Mouse (Mus musculus) midbrain, embryonic 16.5 days (tissue): Measurements from ENCODE around the gene Serpine3. TPM values are rescaled to one million over a fixed set of nuclear protein-coding genes. Genes with fewer than 3 reads are reported as not detected.

Source experiments
- ATAC-seq: fragments of 200-750 bp; cut with Nextera tagmentation; 2 replicates; pipeline ENCODE4 v1.8.0; 2017; ENCODE audit warnings: moderate TSS enrichment
- H3K27ac ChIP-seq: fragments of 300-500 bp; sonication (generic); 2 replicates; pipeline ENCODE4 v1.5.1; 2014; ENCODE audit warnings: mild to moderate bottlenecking, low read length, mixed read lengths
- H3K27me3 ChIP-seq: fragments of 300-500 bp; sonication (generic); 2 replicates; pipeline ENCODE4 v1.6.1; 2014; ENCODE audit warnings: low read depth, low read length, mixed read lengths; ENCODE audit not compliant: control insufficient read depth, insufficient read depth
- H3K36me3 ChIP-seq: fragments of 300-500 bp; sonication (generic); 2 replicates; pipeline ENCODE4 v1.6.1; 2014; ENCODE audit warnings: mild to moderate bottlenecking, low read length, moderate library complexity, mixed read lengths; ENCODE audit not compliant: control insufficient read depth, insufficient read depth
- H3K4me1 ChIP-seq: fragments of 300-500 bp; sonication (generic); 2 replicates; pipeline ENCODE4 v1.6.1; 2014; ENCODE audit warnings: mild to moderate bottlenecking, low read length, mixed read lengths; ENCODE audit not compliant: control insufficient read depth, insufficient read depth
- H3K4me2 ChIP-seq: fragments of 300-500 bp; sonication (generic); 2 replicates; pipeline ENCODE4 v1.6.1; 2014; ENCODE audit warnings: mild to moderate bottlenecking, low read length, mixed read lengths
- H3K4me3 ChIP-seq: fragments of 300-500 bp; sonication (generic); 2 replicates; pipeline ENCODE4 v1.5.1; 2014; ENCODE audit warnings: low read depth, mild to moderate bottlenecking, low read length, moderate library complexity, mixed read lengths
- H3K9ac ChIP-seq: fragments of 300-500 bp; sonication (generic); 2 replicates; pipeline ENCODE4 v1.6.1; 2014; ENCODE audit warnings: low read depth, low read length, mixed read lengths
- H3K9me3 ChIP-seq: fragments of 300-500 bp; sonication (generic); replicated peaks from 2 replicates; pipeline ENCODE4 v1.6.1; 2014; ENCODE audit warnings: mild to moderate bottlenecking, low read length, mixed read lengths; ENCODE audit not compliant: control insufficient read depth, poor library complexity, severe bottlenecking
- WGBS: fragments of 180-500 bp; shearing (Covaris S2); extraction: QIAGEN DNeasy Blood & Tissue Kit; methylation state at CpG from one replicate; pipeline ENCODE4 v1.1.7; 2014; 5-methylcytosine and 5-hydroxymethylcytosine counted together
- polyA plus RNA-seq: library from polyadenylated mRNA; unstranded; fragments of >200 nt; fragmentation: Nextera tagmentation; extraction: Ambion mirVana; gene quantifications from 2 replicates; pipeline ENCODE4 v1.2.1, GENCODE M21; 2015

The Serpine3 gene
- polyA plus RNA-seq, 1 experiment from 2014 or later = not detected

DNA sequence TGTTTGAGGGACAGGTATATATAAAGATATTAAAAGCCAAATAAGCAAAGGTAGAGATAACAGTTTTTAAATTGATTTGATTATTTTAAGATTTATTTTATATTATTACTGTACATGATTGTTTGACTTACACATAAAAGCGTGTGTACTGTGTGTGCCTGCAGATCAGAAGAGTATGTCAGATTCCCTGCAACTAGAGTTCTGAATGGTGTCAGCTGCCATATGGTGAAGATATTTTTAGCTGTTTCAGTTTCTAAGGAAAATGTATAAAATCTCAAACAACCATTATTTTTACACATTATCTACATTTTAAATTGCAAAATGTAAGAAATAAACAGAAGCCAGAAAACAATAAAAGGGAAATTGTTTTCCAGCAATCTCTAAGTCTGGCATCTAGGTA lies 58.2 kb downstream of the Serpine3 start:
- Histone ChIP-seq H3K27ac (no peak overlapping the region), H3K9me3 (no peaks in the 10 kb centered on the region), H3K4me3 (no peak overlapping the region), H3K9ac (no peak overlapping the region), H3K4me1 (no peaks in the 10 kb centered on the region), H3K4me2 (no peak overlapping the region), H3K27me3 (no peaks in the 10 kb centered on the region), H3K36me3 (no peaks in the 10 kb centered on the region)
- ATAC-seq = no peak
- WGBS = 100% methylated on average over 1 of the region's 1 CpGs

DNA sequence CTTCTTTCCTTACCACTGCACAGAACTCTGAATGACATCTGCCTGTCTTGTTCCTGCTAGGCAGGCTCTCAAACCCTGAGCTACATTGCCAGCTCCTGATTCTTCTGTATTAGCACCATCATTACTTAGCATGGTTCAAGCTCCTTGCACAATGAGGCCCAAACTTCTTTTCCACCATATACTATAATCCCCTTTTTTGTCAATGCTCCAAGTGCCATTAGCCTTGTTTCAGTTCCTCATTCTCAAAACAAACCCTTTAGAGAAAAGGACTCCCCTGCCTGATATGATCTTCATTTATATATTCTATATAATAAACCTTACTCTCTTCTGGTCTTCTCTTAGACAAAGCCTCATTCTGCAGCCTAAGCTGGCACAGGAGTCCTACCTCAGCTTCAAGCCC lies 61.1 kb downstream of the Serpine3 start:
- no peaks in the 10 kb centered on the region for H3K9me3 ChIP-seq
- no peak overlapping the region for H3K27ac ChIP-seq
- H3K4me3 ChIP-seq = no peak overlapping the region
- H3K4me1 ChIP-seq = no peaks in the 10 kb centered on the region
- H3K27me3 ChIP-seq = no peaks in the 10 kb centered on the region
- ATAC-seq = no peak
- H3K4me2 ChIP-seq = no peak overlapping the region
- no peaks in the 10 kb centered on the region for H3K36me3 ChIP-seq
- no peak overlapping the region for H3K9ac ChIP-seq

DNA sequence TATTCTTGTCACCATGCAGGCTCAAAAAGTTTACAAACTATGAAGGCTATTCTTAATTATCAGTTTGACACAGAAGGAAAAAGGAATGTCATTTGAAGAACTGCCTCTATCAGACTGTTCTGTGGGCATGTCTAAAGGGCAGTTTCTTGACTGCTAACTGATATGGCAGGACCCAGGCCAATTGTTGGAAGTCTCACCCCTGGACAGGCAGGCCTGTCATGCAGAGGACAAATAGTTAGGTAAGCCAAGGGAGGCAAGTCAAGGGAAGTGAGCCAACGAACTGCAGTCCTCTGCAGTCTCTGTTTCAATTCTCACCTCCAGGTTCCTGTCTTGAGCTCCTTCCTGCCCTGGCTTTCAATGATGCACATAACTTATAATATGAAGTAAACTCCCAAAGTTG lies 68.4 kb downstream of the Serpine3 start:
- WGBS = 91% methylated on average over 1 of the region's 1 CpGs

GRCm38 (mm10) chr14:62733666-62734065 lies 70.2 kb downstream of the Serpine3 start:
- Histone ChIP-seq H3K4me2 (no peak overlapping the region), H3K27ac (no peak overlapping the region), H3K4me1 (no peaks in the 10 kb centered on the region), H3K36me3 (peaks cover 4% of the 10 kb centered on the region), H3K9ac (no peak overlapping the region), H3K27me3 (no peaks in the 10 kb centered on the region), H3K9me3 (no peaks in the 10 kb centered on the region), H3K4me3 (no peak overlapping the region)
- 85% methylated on average over 2 of the region's 2 CpGs for WGBS
- ATAC-seq = no peak

More for the DNA sequence above, 68.4 kb downstream of the Serpine3 start:
- no peak overlapping the region for H3K9ac ChIP-seq
- peaks cover 4% of the 10 kb centered on the region for H3K36me3 ChIP-seq
- no peak overlapping the region for H3K27ac ChIP-seq
- ATAC-seq = no peak
- no peaks in the 10 kb centered on the region for H3K27me3 ChIP-seq
- H3K4me1 ChIP-seq = no peaks in the 10 kb centered on the region
- H3K4me3 ChIP-seq = no peak overlapping the region
- H3K4me2 ChIP-seq = no peak overlapping the region
- no peaks in the 10 kb centered on the region for H3K9me3 ChIP-seq

GRCm38 (mm10) chr14:62735646-62736045 lies 72.2 kb downstream of the Serpine3 start:
- Histone ChIP-seq H3K4me1 (no peaks in the 10 kb centered on the region), H3K4me2 (no peak overlapping the region), H3K9ac (no peak overlapping the region), H3K27ac (no peak overlapping the region), H3K9me3 (no peaks in the 10 kb centered on the region), H3K27me3 (no peaks in the 10 kb centered on the region), H3K36me3 (peaks cover 4% of the 10 kb centered on the region), H3K4me3 (no peak overlapping the region)
- ATAC-seq = no peak
- 87% methylated on average over 1 of the region's 1 CpGs for WGBS

Other genes with a start within 250 kb of the Serpine3 start
- gene Gucy1b2, start 207.4 kb upstream of the Serpine3 start, polyA plus RNA-seq = 0.44 and 0.55 TPM in 2 replicates
- 48.4 and 55.3 TPM in 2 replicates for gene Fam124a, start 107.9 kb upstream of the Serpine3 start, polyA plus RNA-seq
- gene Gm4131, start 96.7 kb upstream of the Serpine3 start, polyA plus RNA-seq = 0.25 and 0.36 TPM in 2 replicates
- gene Ints6, start 97.5 kb downstream of the Serpine3 start, polyA plus RNA-seq = 13.4 and 16.2 TPM in 2 replicates
- gene Wdfy2, start 174.0 kb downstream of the Serpine3 start, polyA plus RNA-seq = 8.4 and 8.8 TPM in 2 replicates